Mouse (Mus musculus): ENCODE measurements around the gene Pcsk5. TPM values are rescaled to one million over a fixed set of nuclear protein-coding genes. Genes with fewer than 3 reads are reported as not detected.
A peak's percentile ranks its signal among the peaks of the same experiment; 100 is the strongest.

Gene Pcsk5
- polyA plus RNA-seq, 1 experiment: 32.8 TPM

DNA sequence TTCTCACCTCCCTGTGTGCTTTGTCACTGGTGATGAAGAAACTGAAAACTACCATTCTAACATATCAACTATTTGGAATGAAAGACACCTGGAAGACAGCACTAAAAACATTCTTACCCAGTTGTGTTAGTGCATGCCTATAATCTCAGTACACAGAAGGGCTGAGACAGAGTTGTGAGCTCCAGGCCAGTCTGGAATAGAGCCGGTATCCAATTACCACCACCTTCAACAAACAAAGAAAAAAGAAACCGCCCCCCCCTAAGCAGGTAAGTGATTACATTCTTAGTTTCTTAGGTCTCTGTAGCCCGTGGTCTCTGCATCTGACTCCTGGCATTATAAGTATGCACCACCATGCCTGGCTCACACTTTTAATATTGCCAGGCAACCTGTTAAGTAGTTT, 444.6 kb downstream of the Pcsk5 start:
- no peaks in the 10 kb centered on the region for H3K27me3 ChIP-seq (ENCODE audit: control insufficient read depth, insufficient read depth, low read length)
- peaks cover 2% of the 10 kb centered on the region for H3K4me1 ChIP-seq (ENCODE audit: control insufficient read depth, insufficient read depth, insufficient read length, low read length)
- WGBS: 17% methylated on average over 3 of the region's 3 CpGs
- TF ChIP-seq CTCF (IDR thresholded peaks at IDR 0.05; ENCODE audit: extremely low read depth, insufficient read length, insufficient replicate concordance, low read depth, low read length) (no peak), POLR2A (IDR thresholded peaks at IDR 0.05; ENCODE audit: low read depth, low read length) (no peak)
- H3K36me3 ChIP-seq (ENCODE audit: control insufficient read depth, insufficient read depth, low read length): peaks cover 17% of the 10 kb centered on the region
- H3K27ac ChIP-seq (ENCODE audit: insufficient read depth, low read depth, low read length): no peak overlapping the region
- no peak overlapping the region for H3K4me3 ChIP-seq (ENCODE audit: low read depth, low read length)

GRCm38 (mm10) chr19:17388404-17388803, 449.0 kb downstream of the Pcsk5 start:
- Histone ChIP-seq H3K27ac (ENCODE audit: insufficient read depth, low read depth, low read length) (no peak overlapping the region), H3K4me1 (ENCODE audit: control insufficient read depth, insufficient read depth, insufficient read length, low read length) (peaks cover 3% of the 10 kb centered on the region; the same call in 1 of the 2 replicates), H3K36me3 (ENCODE audit: control insufficient read depth, insufficient read depth, low read length) (no peaks in the 10 kb centered on the region), H3K27me3 (ENCODE audit: control insufficient read depth, insufficient read depth, low read length) (no peaks in the 10 kb centered on the region), H3K4me3 (ENCODE audit: low read depth, low read length) (no peak overlapping the region)
- TF ChIP-seq CTCF (IDR thresholded peaks at IDR 0.05; ENCODE audit: extremely low read depth, insufficient read length, insufficient replicate concordance, low read depth, low read length) (peak; percentile 41; the same call in 1 of the 2 replicates), POLR2A (IDR thresholded peaks at IDR 0.05; ENCODE audit: low read depth, low read length) (no peak)
- under 1% methylated on average over 2 of the region's 2 CpGs for WGBS

- no peaks in the 10 kb centered on the region for H3K27me3 ChIP-seq (ENCODE audit: control insufficient read depth, insufficient read depth, low read length)
- WGBS: 75% methylated on average over 6 of the region's 6 CpGs
- no peak overlapping the region for H3K27ac ChIP-seq (ENCODE audit: insufficient read depth, low read depth, low read length)
- H3K36me3 ChIP-seq (ENCODE audit: control insufficient read depth, insufficient read depth, low read length): no peaks in the 10 kb centered on the region
- no peak for TF ChIP-seq CTCF (IDR thresholded peaks at IDR 0.05; ENCODE audit: extremely low read depth, insufficient read length, insufficient replicate concordance, low read depth, low read length)
- no peak for TF ChIP-seq POLR2A (IDR thresholded peaks at IDR 0.05; ENCODE audit: low read depth, low read length)
- H3K4me3 ChIP-seq (ENCODE audit: low read depth, low read length): no peak overlapping the region
- H3K4me1 ChIP-seq (ENCODE audit: control insufficient read depth, insufficient read depth, insufficient read length, low read length): peaks cover 3% of the 10 kb centered on the region; the same call in 1 of the 2 replicates
These were observed 451.0 kb downstream of the Pcsk5 start for GRCm38 (mm10) chr19:17386424-17386823.

DNA sequence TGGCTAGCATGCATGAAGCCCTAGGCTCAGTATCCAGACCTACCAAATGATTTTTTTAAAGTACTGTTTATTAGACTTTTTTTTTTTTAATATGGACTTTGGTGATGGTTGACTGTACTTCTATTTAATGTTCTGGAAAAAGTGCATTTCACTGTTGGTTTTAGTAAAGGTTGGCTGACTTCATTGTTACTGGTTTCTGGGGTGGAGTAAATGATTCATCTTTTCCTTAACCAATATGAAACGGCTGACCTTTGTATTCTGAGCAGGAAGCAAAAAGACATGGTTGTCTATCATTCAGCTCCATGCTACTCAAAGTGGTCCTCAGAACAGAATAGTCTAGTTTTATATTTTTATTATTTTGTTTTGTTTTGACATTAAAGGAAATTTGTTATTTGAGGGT, 452.0 kb downstream of the Pcsk5 start:
- Histone ChIP-seq H3K27me3 (ENCODE audit: control insufficient read depth, insufficient read depth, low read length) (no peaks in the 10 kb centered on the region), H3K4me3 (ENCODE audit: low read depth, low read length) (no peak overlapping the region), H3K27ac (ENCODE audit: insufficient read depth, low read depth, low read length) (no peak overlapping the region), H3K4me1 (ENCODE audit: control insufficient read depth, insufficient read depth, insufficient read length, low read length) (peaks cover 3% of the 10 kb centered on the region; the same call in 1 of the 2 replicates), H3K36me3 (ENCODE audit: control insufficient read depth, insufficient read depth, low read length) (no peaks in the 10 kb centered on the region)
- TF ChIP-seq CTCF (IDR thresholded peaks at IDR 0.05; ENCODE audit: extremely low read depth, insufficient read length, insufficient replicate concordance, low read depth, low read length): no peak
- no peak for TF ChIP-seq POLR2A (IDR thresholded peaks at IDR 0.05; ENCODE audit: low read depth, low read length)
- 9% methylated on average over 1 of the region's 1 CpGs for WGBS

DNA sequence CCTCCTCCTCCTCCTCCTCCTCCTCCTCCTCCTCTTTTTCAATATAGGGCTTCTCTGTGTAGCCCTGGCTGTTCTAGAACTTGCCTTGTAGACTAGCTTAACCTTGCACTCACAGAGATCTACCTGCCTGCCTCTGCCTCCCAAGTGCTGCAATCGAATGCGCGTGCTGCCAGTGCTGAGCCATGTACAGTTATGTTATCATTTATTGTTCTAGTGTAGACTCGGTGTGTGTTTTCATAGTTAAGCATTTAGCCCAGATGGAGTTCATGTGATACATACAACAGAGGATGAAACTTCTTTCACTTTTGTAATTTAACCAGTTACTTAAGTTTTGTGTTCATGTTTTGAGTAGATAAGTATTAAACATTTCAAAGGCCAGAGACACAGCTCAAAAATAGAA, 452.4 kb downstream of the Pcsk5 start:
- TF ChIP-seq CTCF (IDR thresholded peaks at IDR 0.05; ENCODE audit: extremely low read depth, insufficient read length, insufficient replicate concordance, low read depth, low read length) (no peak), POLR2A (IDR thresholded peaks at IDR 0.05; ENCODE audit: low read depth, low read length) (no peak)
- 77% methylated on average over 4 of the region's 4 CpGs for WGBS
- no peaks in the 10 kb centered on the region for H3K36me3 ChIP-seq (ENCODE audit: control insufficient read depth, insufficient read depth, low read length)
- no peak overlapping the region for H3K27ac ChIP-seq (ENCODE audit: insufficient read depth, low read depth, low read length)
- no peak overlapping the region for H3K4me3 ChIP-seq (ENCODE audit: low read depth, low read length)
- H3K4me1 ChIP-seq (ENCODE audit: control insufficient read depth, insufficient read depth, insufficient read length, low read length): peaks cover 3% of the 10 kb centered on the region; the same call in 1 of the 2 replicates
- no peaks in the 10 kb centered on the region for H3K27me3 ChIP-seq (ENCODE audit: control insufficient read depth, insufficient read depth, low read length)

DNA sequence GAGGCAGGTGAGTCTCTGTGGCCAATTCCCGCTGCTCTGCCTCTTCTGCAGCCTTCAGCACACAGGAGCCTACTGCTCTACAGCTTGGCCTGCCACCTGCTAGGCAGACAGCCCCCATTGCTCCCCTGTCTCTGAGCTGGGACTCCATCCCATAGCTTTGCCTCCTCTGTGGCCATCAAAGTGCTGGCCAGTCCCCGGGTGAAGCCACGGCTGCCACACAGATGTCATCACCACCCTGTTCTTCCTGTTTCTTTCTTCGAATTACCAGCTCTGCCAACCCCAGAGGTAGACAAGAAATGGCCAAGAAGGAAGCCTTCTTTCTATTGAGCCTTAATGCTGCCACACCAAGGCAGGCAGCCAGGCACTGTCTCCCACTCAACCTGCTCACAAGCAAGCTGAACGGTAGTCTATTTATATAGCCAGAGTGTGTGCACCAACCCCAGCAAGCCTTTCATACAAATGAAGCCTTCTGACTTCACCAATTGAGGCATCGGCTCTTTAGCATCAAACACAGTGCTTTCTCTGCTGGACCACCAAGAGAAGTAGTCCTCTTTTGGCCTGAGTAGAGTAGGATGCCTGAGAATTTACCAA, 454.5 kb downstream of the Pcsk5 start:
- Histone ChIP-seq H3K4me1 (ENCODE audit: control insufficient read depth, insufficient read depth, insufficient read length, low read length) (peaks cover 3% of the 10 kb centered on the region; the same call in 1 of the 2 replicates), H3K27ac (ENCODE audit: insufficient read depth, low read depth, low read length) (no peak overlapping the region), H3K27me3 (ENCODE audit: control insufficient read depth, insufficient read depth, low read length) (no peaks in the 10 kb centered on the region), H3K36me3 (ENCODE audit: control insufficient read depth, insufficient read depth, low read length) (no peaks in the 10 kb centered on the region), H3K4me3 (ENCODE audit: low read depth, low read length) (no peak overlapping the region)
- 76% methylated on average over 6 of the region's 6 CpGs for WGBS
- TF ChIP-seq CTCF (IDR thresholded peaks at IDR 0.05; ENCODE audit: extremely low read depth, insufficient read length, insufficient replicate concordance, low read depth, low read length): no peak
- no peak for TF ChIP-seq POLR2A (IDR thresholded peaks at IDR 0.05; ENCODE audit: low read depth, low read length)
